Mouse (Mus musculus): ENCODE results near the gene Aqp8. TPM values are rescaled to one million over a fixed set of nuclear protein-coding genes. Genes with fewer than 3 reads are reported as not detected.

Gene Aqp8
- polyA plus RNA-seq, 1 experiment from 2014 or later, result not detected

DNA sequence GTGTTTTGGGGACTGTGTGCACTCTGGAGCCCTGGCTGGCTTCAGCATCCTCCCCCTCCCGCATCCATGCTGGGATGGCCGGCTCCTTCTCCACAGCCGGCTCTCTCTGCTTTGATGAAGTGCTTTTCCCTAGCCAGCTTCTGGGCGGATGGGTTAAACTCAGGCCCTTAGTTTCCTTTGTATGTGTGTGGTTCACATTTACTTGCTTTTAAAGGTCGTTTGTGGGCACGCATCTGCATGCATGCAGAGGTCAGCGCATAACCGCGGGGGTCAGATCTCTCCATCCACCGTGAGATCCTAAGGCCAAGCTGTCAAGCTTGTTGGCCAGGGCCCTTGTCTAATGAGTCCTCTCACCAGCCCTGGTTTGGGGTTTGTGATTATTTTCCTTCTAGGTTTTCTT lies 12.4 kb upstream of the Aqp8 start:
- Histone ChIP-seq H3K27me3 (no peaks in the 10 kb centered on the region), H3K9me3 (no peaks in the 10 kb centered on the region), H3K9ac (no peak overlapping the region), H3K4me3 (no peak overlapping the region), H3K4me2 (no peak overlapping the region), H3K4me1 (no peaks in the 10 kb centered on the region), H3K27ac (no peak overlapping the region), H3K36me3 (no peaks in the 10 kb centered on the region)
- no peak for ATAC-seq (ENCODE audit: borderline replicate concordance, extremely low read depth, low FRiP score, low TSS enrichment)
- WGBS, result 64% methylated on average over 10 of the region's 10 CpGs

DNA sequence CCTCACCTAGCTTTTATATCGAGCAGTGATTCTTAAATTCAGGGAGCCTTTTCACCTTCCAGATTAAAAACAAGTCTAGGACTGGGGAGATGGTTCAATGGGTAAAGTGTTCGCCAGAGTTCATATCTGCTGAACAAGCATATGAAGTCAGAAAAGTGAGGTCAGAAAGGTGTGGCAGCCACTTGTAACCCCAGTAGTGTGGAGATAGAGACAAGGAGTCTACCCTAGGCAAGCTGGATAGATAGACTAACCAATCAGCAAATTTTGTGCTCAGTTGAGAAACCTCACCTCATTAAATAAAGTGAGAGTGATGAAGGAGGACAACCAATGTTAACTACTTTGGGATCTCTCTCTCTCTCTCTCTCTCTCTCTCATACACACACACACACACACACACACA lies 11.6 kb upstream of the Aqp8 start:
- Histone ChIP-seq H3K4me1 (no peaks in the 10 kb centered on the region), H3K4me3 (no peak overlapping the region), H3K4me2 (no peak overlapping the region), H3K27ac (no peak overlapping the region), H3K9ac (no peak overlapping the region), H3K9me3 (no peaks in the 10 kb centered on the region), H3K27me3 (no peaks in the 10 kb centered on the region), H3K36me3 (no peaks in the 10 kb centered on the region)
- 80% methylated on average over 2 of the region's 2 CpGs for WGBS
- no peak for ATAC-seq (ENCODE audit: borderline replicate concordance, extremely low read depth, low FRiP score, low TSS enrichment)

DNA sequence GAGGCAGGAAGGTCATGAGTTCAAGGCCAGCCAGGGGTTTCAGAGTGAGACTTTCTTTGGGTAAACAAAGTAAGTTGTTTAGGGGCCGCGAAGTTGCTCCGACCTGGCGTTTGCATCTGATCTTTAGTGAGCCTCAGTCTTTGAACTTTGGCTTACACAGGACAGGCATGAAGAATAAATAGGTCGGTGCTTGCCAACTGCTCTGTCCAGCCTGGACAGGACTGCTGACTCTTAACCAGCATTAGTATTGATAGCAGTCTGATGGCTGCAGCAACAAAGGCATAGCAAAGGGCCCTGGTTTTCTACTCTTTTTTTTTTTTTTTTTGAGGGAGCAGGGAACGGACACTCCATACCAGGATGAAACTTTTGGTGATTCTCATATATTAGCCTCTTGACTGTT lies 9.5 kb upstream of the Aqp8 start:
- Histone ChIP-seq H3K9ac (no peak overlapping the region), H3K4me3 (no peak overlapping the region), H3K9me3 (no peaks in the 10 kb centered on the region), H3K27ac (no peak overlapping the region), H3K36me3 (no peaks in the 10 kb centered on the region), H3K27me3 (no peaks in the 10 kb centered on the region), H3K4me1 (no peaks in the 10 kb centered on the region), H3K4me2 (no peak overlapping the region)
- ATAC-seq (ENCODE audit: borderline replicate concordance, extremely low read depth, low FRiP score, low TSS enrichment), result no peak
- 43% methylated on average over 6 of the region's 6 CpGs for WGBS

DNA sequence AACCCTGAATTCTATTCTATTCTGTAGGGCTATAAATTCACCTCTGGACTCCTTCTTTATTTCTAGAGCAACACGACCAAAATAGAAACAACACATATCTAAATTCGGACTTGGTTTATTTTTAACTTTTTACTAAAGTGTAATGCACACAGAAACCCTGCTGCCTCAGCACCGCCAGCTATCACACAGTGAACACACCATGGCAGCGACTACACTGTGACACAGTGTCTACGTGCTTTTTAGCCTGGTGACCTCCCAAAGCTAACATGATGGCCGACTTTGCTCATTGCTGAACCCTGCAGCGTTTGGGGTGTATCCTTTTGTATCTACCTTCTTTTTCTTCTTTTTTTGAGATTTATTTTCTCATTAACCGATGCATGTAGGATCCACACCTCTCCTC lies 9.0 kb upstream of the Aqp8 start:
- Histone ChIP-seq H3K9me3 (no peaks in the 10 kb centered on the region), H3K4me3 (no peak overlapping the region), H3K4me2 (no peak overlapping the region), H3K27ac (no peak overlapping the region), H3K4me1 (no peaks in the 10 kb centered on the region), H3K27me3 (no peaks in the 10 kb centered on the region), H3K9ac (no peak overlapping the region), H3K36me3 (no peaks in the 10 kb centered on the region)
- 70% methylated on average over 8 of the region's 8 CpGs for WGBS
- ATAC-seq (ENCODE audit: borderline replicate concordance, extremely low read depth, low FRiP score, low TSS enrichment), result no peak

DNA sequence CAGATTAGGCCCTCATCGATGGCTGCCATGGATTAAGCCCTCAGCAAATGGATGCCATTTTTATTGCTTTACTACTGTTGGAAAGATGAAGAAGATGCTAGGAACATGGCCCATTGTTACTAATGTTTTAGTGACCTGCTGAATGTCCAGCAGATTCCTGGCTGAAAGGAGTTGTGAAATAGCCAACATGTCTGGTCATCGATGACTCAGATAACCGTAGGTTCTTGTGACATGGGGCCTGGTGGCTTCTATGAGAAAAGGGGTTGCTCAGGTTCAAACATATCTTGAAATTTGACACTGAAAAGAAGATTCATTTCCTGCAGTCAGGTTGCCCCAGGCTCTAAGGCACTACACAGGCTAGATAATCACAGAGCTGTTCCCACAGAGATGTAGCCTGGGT lies 7.0 kb upstream of the Aqp8 start:
- H3K4me2 ChIP-seq, result no peak overlapping the region
- no peak overlapping the region for H3K4me3 ChIP-seq
- no peaks in the 10 kb centered on the region for H3K4me1 ChIP-seq
- no peak for ATAC-seq (ENCODE audit: borderline replicate concordance, extremely low read depth, low FRiP score, low TSS enrichment)
- 94% methylated on average over 3 of the region's 3 CpGs for WGBS
- H3K9me3 ChIP-seq, result no peaks in the 10 kb centered on the region
- no peak overlapping the region for H3K27ac ChIP-seq
- no peaks in the 10 kb centered on the region for H3K27me3 ChIP-seq
- H3K9ac ChIP-seq, result no peak overlapping the region
- H3K36me3 ChIP-seq, result no peaks in the 10 kb centered on the region

DNA sequence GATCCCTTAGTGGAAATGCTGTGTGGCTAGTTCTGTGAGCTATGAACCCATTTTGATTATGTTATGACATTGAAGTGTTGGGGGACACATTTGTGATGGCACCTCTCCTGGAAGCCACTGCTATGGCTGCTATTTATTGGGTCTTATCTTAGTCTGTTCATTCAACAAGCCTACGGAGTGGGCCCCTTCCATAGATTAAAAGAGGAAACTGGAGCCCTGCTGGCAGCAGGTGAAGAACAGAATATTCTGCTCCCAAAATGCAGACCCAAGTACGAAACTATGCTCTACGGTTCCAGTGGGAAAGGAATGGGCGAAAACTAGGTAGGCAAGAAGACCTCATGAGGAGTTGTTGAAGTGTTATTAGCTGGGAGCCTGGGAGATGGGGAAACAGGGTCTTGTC lies 3.8 kb upstream of the Aqp8 start:
- no peaks in the 10 kb centered on the region for H3K4me1 ChIP-seq
- H3K27ac ChIP-seq, result no peak overlapping the region
- no peaks in the 10 kb centered on the region for H3K9me3 ChIP-seq
- H3K9ac ChIP-seq, result no peak overlapping the region
- no peak overlapping the region for H3K4me3 ChIP-seq
- H3K4me2 ChIP-seq, result no peak overlapping the region
- ATAC-seq (ENCODE audit: borderline replicate concordance, extremely low read depth, low FRiP score, low TSS enrichment), result no peak
- H3K36me3 ChIP-seq, result no peaks in the 10 kb centered on the region
- 84% methylated on average over 4 of the region's 4 CpGs for WGBS
- H3K27me3 ChIP-seq, result no peaks in the 10 kb centered on the region

DNA sequence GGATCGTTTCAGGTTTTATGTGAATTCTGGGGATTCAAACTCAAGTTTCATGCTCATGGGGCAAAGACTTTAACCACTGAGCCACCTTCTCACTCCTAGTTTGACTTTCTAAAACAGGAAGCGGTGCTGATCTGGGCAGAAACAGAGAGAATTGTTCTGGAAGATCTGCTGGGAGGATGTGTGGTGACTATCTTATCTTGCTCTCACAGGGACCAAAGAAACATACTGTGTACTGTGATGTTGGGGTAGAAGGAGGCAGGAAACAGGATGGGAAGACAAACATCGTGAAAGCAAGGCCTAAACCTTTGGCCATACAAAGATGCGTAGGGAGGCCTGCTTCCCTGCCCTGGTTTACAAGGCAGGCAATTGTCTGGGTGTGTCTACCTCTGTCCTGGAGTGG lies 2.8 kb upstream of the Aqp8 start:
- 77% methylated on average over 4 of the region's 4 CpGs for WGBS
- Histone ChIP-seq H3K4me1 (no peaks in the 10 kb centered on the region), H3K4me3 (no peak overlapping the region), H3K4me2 (no peak overlapping the region), H3K9ac (no peak overlapping the region), H3K27ac (no peak overlapping the region), H3K27me3 (no peaks in the 10 kb centered on the region), H3K36me3 (no peaks in the 10 kb centered on the region), H3K9me3 (no peaks in the 10 kb centered on the region)
- ATAC-seq (ENCODE audit: borderline replicate concordance, extremely low read depth, low FRiP score, low TSS enrichment), result no peak

DNA sequence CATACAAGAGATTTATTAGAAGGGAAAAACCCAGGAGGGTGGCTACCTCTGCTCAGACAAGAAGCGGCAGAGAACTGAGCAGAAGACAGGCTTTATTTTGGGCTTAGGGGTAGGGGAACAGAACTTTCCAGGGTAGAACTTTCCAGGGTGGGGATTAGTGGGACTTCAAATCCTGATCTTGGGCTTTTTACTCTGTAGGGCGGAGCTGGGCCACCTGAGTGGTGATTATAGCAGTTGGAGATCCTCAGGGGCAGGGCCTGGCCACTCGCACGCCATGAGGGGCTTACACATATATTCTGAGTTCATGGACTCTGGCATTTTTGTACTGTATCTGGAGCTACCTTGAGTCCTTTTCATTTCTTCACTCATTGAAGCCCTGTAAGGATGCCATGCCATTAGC lies 775 bp upstream of the Aqp8 start:
- Histone ChIP-seq H3K9me3 (no peaks in the 10 kb centered on the region), H3K4me2 (no peak overlapping the region), H3K27me3 (no peaks in the 10 kb centered on the region), H3K36me3 (no peaks in the 10 kb centered on the region), H3K9ac (no peak overlapping the region), H3K4me3 (no peak overlapping the region), H3K27ac (no peak overlapping the region), H3K4me1 (no peaks in the 10 kb centered on the region)
- ATAC-seq (ENCODE audit: borderline replicate concordance, extremely low read depth, low FRiP score, low TSS enrichment), result no peak
- WGBS, result 87% methylated on average over 4 of the region's 4 CpGs

DNA sequence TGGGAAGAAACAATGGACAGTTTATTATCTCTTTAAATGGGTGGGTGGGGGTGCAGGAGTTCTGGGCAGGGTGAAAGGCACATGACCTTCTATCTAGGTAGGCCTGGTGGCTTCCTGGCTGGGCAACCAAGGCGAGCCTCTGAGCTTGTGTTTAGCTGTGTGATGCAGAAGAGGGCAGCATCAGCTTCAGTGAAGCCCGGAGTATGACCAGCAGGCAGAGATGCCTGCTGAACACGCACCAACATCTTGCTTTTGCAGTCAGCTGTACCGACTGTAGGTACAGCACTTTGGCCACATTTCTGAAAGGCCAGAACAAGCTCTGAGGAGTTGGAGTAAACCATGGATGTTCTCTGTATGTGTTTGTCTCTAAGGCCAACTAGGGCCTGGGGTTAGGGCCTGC lies 1.5 kb downstream of the Aqp8 start:
- no peak for ATAC-seq (ENCODE audit: borderline replicate concordance, extremely low read depth, low FRiP score, low TSS enrichment)
- H3K9me3 ChIP-seq, result no peaks in the 10 kb centered on the region
- no peak overlapping the region for H3K4me2 ChIP-seq
- no peak overlapping the region for H3K27ac ChIP-seq
- no peaks in the 10 kb centered on the region for H3K27me3 ChIP-seq
- WGBS, result 74% methylated on average over 4 of the region's 4 CpGs
- H3K4me1 ChIP-seq, result no peaks in the 10 kb centered on the region
- H3K4me3 ChIP-seq, result no peak overlapping the region
- H3K36me3 ChIP-seq, result no peaks in the 10 kb centered on the region
- H3K9ac ChIP-seq, result no peak overlapping the region

DNA sequence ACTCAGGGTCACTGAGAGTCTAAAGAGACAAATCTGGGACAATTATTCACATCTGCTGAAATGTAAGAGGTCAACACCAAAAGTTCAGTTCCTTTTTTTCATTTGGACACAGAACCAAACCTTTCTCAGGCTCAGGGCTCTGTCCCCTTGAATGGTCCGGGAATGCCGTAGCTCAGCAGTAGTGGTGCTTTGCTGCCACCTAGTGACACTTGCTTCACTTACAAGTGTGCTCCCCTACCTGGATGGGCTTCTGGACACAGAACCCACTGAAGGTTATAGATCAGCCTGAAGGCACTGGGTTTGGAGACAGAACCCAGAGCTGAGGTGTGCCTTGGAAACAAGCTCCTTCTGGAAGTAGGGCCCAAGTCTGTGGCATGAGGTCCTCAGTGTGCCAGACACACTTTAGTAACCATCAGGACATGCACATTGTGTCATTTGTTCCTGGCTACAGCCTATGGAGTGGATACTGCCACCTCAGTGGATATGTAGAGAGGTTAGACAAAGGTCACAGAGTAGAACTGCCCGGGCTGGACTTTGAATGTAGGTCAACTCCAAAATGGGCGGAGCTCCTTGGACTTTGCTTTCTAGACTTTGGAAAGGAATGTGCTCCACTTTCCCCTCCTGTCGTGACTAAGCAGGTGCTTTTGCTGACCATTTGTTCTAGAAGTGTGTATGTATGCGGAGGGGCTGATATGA lies 3.7 kb downstream of the Aqp8 start:
- H3K4me1 ChIP-seq, result no peaks in the 10 kb centered on the region
- H3K4me2 ChIP-seq, result no peak overlapping the region
- H3K27ac ChIP-seq, result no peak overlapping the region
- no peaks in the 10 kb centered on the region for H3K36me3 ChIP-seq
- no peaks in the 10 kb centered on the region for H3K9me3 ChIP-seq
- WGBS, result 17% methylated on average over 6 of the region's 6 CpGs
- no peak; the same call in 1 of the 2 replicates for ATAC-seq (ENCODE audit: borderline replicate concordance, extremely low read depth, low FRiP score, low TSS enrichment)
- no peaks in the 10 kb centered on the region for H3K27me3 ChIP-seq
- no peak overlapping the region for H3K9ac ChIP-seq
- no peak overlapping the region for H3K4me3 ChIP-seq

DNA sequence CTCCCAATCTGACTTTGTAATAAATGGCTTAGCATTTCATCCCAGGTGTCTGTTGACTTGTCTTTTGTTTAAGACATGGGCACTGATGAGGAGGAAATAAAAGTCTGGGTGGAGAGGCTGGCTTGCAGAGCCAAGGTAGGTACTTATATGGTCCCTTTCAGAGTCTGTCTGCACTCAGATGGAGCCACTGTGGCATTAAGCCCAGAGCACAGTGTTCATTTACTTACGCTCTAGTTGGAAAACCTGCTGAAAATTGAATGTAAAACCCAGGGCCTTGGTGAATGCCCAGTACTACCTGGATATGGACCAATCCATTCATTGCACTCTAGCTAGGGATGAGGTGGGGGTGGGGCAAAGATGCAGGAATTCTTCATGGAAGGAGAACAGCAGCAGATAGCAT lies 5.9 kb downstream of the Aqp8 start:
- 93% methylated on average over 1 of the region's 1 CpGs for WGBS
- Histone ChIP-seq H3K4me1 (no peaks in the 10 kb centered on the region), H3K27me3 (no peaks in the 10 kb centered on the region), H3K4me3 (no peak overlapping the region), H3K36me3 (no peaks in the 10 kb centered on the region), H3K9ac (no peak overlapping the region), H3K4me2 (no peak overlapping the region), H3K9me3 (no peaks in the 10 kb centered on the region), H3K27ac (no peak overlapping the region)
- ATAC-seq (ENCODE audit: borderline replicate concordance, extremely low read depth, low FRiP score, low TSS enrichment), result no peak

DNA sequence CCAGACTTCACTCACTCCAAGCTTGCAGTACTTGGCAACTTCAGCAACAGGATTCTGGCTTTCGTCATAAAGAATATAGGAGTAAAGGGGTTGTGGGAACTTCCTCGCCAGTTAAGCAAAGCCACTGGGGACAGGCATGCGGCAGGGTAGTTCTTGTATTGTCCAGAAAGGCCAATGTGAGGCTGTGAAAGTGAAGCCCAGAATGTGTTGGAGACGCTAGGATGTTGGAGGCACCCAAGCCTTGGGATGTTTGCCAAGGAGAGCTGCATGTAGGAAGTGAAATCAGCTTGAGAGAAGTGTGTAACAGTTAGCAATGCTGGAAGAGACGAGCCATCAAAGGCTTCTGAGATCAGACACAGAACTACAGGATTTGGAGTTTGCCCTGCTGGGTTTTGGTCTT lies 25.6 kb downstream of the Aqp8 start:
- no peaks in the 10 kb centered on the region for H3K36me3 ChIP-seq
- no peak for ATAC-seq (ENCODE audit: borderline replicate concordance, extremely low read depth, low FRiP score, low TSS enrichment)
- H3K9ac ChIP-seq, result no peak overlapping the region
- H3K4me3 ChIP-seq, result no peak overlapping the region
- H3K9me3 ChIP-seq, result no peaks in the 10 kb centered on the region
- WGBS, result 55% methylated on average over 5 of the region's 5 CpGs
- no peaks in the 10 kb centered on the region for H3K4me1 ChIP-seq
- H3K4me2 ChIP-seq, result no peak overlapping the region
- H3K27ac ChIP-seq, result no peak overlapping the region
- H3K27me3 ChIP-seq, result no peaks in the 10 kb centered on the region

All from lung, embryonic 15.5 days (tissue).